Mouse (Mus musculus) intestine, embryonic 15.5 days (tissue): Measurements from ENCODE around the gene Adss. TPM values are rescaled to one million over a fixed set of nuclear protein-coding genes. Genes with fewer than 3 reads are reported as not detected.

Experiments used
- ATAC-seq: fragments of 200-750 bp; cut with Nextera tagmentation; 2 replicates; pipeline ENCODE4 v1.8.0; 2017; ENCODE audit warnings: moderate TSS enrichment, moderate library complexity
- H3K27ac ChIP-seq: fragments of 300-500 bp; sonication (generic); 2 replicates; pipeline ENCODE4 v1.5.1; 2015; ENCODE audit warnings: mild to moderate bottlenecking, inconsistent platforms
- H3K27me3 ChIP-seq: fragments of 300-500 bp; sonication (generic); replicated peaks from 2 replicates; pipeline ENCODE4 v1.6.1; 2015; ENCODE audit warnings: inconsistent platforms
- H3K36me3 ChIP-seq: fragments of 300-500 bp; sonication (generic); 2 replicates; pipeline ENCODE4 v1.6.1; 2015; ENCODE audit warnings: inconsistent platforms
- H3K4me1 ChIP-seq: fragments of 300-500 bp; sonication (generic); replicated peaks from 2 replicates; pipeline ENCODE4 v1.6.1; 2015; ENCODE audit warnings: inconsistent platforms
- H3K4me2 ChIP-seq: fragments of 300-500 bp; sonication (generic); replicated peaks from 2 replicates; pipeline ENCODE4 v1.6.1; 2015; ENCODE audit warnings: mild to moderate bottlenecking, inconsistent platforms
- H3K4me3 ChIP-seq: fragments of 300-500 bp; sonication (generic); replicated peaks from 2 replicates; pipeline ENCODE4 v1.5.1; 2015; ENCODE audit warnings: inconsistent platforms
- H3K9ac ChIP-seq: fragments of 300-500 bp; sonication (generic); 2 replicates; pipeline ENCODE4 v1.6.1; 2015; ENCODE audit warnings: inconsistent platforms
- H3K9me3 ChIP-seq: fragments of 300-500 bp; sonication (generic); 2 replicates; pipeline ENCODE4 v1.6.1; 2016; ENCODE audit warnings: inconsistent platforms
- WGBS: fragments of 180-500 bp; shearing (Covaris S2); methylation state at CpG from one replicate; pipeline ENCODE4 v1.1.7; 2015; 5-methylcytosine and 5-hydroxymethylcytosine counted together
- polyA plus RNA-seq: library from polyadenylated mRNA; unstranded; fragments of >200 nt; fragmentation: Nextera tagmentation; extraction: Ambion mirVana; gene quantifications from 2 replicates; pipeline ENCODE4 v1.2.1, GENCODE M21; 2015

Adss gene
- polyA plus RNA-seq, 1 experiment from 2014 or later: 50.9 TPM

DNA sequence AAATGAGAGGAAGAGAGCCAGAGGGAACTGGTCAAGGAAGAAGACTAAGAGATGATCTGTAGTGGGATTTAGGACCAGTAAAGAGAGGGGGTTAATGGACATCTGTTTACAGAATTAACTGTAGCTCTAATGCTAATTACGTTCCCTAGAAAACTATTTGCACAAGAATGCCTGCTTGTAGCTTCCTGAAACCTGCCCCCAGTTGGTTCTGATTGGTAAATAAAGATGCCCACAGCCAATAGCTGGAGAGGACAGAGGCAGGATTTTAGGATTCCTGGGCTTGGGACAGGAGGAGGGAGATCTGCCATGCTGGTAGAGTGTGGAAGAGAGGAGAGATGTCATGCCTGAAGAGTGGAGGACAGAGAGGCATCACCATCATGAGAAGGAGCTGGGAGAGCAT lies 42.8 kb downstream of the Adss start:
- ATAC-seq: no peak
- no peak overlapping the region for H3K27ac ChIP-seq

DNA sequence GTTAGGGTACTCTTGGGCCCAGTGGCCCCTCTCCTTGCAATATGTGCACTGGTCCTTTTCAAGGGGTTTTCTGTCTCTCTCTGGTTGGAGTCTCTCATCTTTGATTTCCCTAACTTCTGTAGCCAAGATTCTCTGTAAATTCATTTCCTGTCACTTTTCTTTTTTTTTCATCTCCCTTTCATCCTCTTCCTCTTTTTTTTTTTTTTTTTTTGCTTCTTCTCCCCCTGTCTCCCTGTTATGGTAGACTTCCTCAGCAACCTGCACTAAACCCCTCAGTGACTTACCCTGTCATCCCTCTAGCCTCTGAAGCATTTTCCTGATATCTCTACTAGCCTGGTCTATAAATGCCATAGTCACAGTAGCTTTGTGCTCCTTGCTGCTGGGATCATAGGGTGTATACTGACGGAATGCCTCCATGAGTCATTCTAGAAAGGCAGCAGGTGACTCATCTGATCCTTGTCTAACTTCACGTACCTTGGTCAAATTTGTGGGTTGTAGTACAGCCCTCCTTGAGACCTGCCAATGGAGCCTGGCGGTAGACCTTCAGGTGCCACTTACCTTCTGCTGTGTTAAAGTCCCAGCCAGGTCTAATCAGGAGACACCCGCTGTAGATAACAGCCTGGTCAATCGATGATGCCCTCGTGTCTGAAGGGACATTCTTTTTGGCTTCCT lies 48.3 kb downstream of the Adss start:
- no peak for ATAC-seq
- WGBS: 96% methylated on average over 6 of the region's 6 CpGs
- no peak overlapping the region for H3K4me3 ChIP-seq

More for the DNA sequence above, 42.8 kb downstream of the Adss start:
- 55% methylated on average over 1 of the region's 1 CpGs for WGBS
- Histone ChIP-seq H3K27me3 (no peaks in the 10 kb centered on the region), H3K9me3 (no peaks in the 10 kb centered on the region), H3K4me2 (no peak overlapping the region), H3K4me3 (no peak overlapping the region), H3K4me1 (no peaks in the 10 kb centered on the region), H3K36me3 (no peaks in the 10 kb centered on the region), H3K9ac (no peak overlapping the region)

DNA sequence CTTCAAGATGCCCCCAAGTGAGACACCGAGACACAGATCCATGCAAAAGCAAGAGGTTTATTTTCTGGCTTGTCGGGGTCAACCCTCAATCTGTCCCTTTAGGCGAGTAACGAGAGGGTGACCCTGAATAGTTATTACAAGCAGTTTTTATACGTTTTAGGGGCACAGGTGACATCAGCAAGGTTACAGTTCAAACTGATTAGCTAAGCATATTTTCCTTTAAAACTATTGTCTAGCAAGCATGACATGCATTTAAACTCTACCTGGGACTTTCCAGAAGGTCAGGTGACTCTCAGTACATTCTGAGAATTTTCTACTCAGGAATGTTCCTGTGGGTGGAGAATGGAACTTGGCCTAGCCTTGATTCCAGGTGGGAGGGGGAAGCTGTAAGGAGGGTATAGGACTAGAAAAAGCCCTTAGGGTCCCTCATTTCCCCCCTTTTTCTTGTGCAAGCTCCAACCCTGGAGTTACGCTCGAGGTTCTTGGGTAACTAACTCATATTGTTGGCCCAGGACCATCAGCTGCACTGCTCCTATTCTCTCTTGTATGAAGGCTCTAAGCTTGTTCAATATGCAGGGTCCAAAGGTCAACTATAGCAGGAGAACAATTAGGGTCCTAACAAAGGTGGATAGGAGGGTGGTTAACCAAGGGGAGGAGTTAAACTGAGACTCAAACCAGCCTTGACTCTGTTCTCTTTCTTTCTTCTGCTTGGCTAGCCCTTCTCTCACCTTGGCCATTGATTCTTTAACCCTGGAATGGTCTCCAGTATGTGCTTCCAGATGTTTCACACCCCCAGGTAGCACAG lies 51.6 kb downstream of the Adss start:
- 68% methylated on average over 7 of the region's 7 CpGs for WGBS
- no peaks in the 10 kb centered on the region for H3K27me3 ChIP-seq
- no peak overlapping the region for H3K27ac ChIP-seq
- no peak overlapping the region for H3K9ac ChIP-seq
- H3K4me1 ChIP-seq: no peaks in the 10 kb centered on the region
- H3K4me2 ChIP-seq: no peak overlapping the region
- H3K36me3 ChIP-seq: no peaks in the 10 kb centered on the region
- peak; percentile 73 for ATAC-seq
- no peak overlapping the region for H3K4me3 ChIP-seq
- no peaks in the 10 kb centered on the region for H3K9me3 ChIP-seq

More for the DNA sequence above, 48.3 kb downstream of the Adss start:
- no peaks in the 10 kb centered on the region for H3K9me3 ChIP-seq
- no peaks in the 10 kb centered on the region for H3K4me1 ChIP-seq
- no peaks in the 10 kb centered on the region for H3K36me3 ChIP-seq
- H3K27ac ChIP-seq: no peak overlapping the region
- H3K27me3 ChIP-seq: no peaks in the 10 kb centered on the region
- no peak overlapping the region for H3K9ac ChIP-seq
- no peak overlapping the region for H3K4me2 ChIP-seq

DNA sequence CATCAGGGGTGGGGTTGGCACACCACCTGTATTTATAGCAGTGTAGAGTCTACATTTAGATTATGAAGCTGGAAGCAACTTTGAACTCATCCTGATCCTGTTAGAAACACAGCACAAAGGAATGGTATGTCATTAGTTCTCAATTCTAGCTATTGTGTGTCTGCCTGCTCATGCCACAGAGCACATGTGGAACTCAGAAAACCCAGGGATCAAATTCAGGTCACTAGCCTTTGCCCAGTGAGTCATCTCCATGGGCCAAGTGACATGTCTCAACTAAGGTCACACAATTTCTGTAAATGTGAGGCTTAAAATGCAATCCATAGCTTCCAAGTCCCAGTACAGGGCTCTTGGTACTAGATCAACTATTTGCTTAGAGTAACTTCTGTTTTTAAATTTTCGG lies 54.2 kb downstream of the Adss start:
- Histone ChIP-seq H3K4me2 (no peak overlapping the region), H3K4me3 (no peak overlapping the region), H3K27me3 (no peaks in the 10 kb centered on the region), H3K27ac (no peak overlapping the region), H3K4me1 (no peaks in the 10 kb centered on the region), H3K9ac (no peak overlapping the region), H3K9me3 (no peaks in the 10 kb centered on the region), H3K36me3 (no peaks in the 10 kb centered on the region)
- no peak for ATAC-seq
- WGBS: 86% methylated on average over 1 of the region's 1 CpGs

DNA sequence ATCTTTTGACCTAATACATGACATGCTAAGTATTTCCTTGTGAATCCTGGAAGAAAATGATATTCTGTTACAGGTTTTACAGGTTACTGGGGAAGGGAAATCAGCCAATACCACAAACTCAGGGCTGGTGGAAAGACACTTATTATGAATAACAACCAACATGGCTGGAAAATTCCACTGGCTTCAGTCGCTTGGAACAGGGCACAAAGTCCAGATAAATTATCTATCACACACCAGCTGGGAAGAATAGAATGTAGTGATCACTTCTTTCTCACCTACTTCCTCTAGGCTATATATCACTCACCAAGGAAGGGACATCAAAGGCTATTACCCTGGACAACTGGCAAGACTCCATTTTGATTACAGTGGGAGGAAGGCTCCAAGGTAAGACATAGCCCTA lies 55.6 kb downstream of the Adss start:
- Histone ChIP-seq H3K4me2 (no peak overlapping the region), H3K4me3 (no peak overlapping the region), H3K9me3 (no peaks in the 10 kb centered on the region), H3K9ac (no peak overlapping the region), H3K4me1 (no peaks in the 10 kb centered on the region), H3K27ac (no peak overlapping the region), H3K36me3 (no peaks in the 10 kb centered on the region), H3K27me3 (no peaks in the 10 kb centered on the region)
- 41% methylated on average over 1 of the region's 1 CpGs for WGBS
- ATAC-seq: no peak

DNA sequence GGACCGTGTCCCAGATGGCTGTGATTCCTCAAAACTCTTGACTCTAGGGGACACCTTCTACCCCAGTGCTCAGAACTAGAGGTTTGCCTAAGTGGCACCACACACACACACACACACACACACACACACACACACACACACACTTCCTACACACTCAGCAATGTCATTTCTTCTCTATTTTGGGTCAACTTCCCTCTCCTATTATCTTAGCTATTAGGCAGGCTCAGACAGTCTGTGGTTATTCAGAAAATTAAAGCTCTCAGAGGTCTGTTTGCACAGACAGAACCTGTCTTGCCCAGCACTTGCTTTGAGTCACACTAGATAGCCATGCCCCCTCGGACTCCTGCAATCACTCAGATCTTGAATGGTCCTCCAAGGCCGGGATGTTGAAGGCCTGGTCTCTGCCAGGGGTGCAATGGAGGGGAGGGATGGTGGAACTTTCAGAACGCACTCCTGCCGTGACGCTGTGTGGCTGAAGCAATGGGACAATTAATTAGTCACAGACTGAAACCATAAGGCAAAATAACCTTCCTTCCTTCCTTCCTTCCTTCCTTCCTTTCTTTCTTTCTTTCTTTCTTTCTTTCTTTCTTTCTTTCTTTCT lies 58.7 kb downstream of the Adss start:
- H3K36me3 ChIP-seq: no peaks in the 10 kb centered on the region
- no peaks in the 10 kb centered on the region for H3K4me1 ChIP-seq
- H3K4me2 ChIP-seq: no peak overlapping the region
- ATAC-seq: no peak
- no peaks in the 10 kb centered on the region for H3K9me3 ChIP-seq
- no peak overlapping the region for H3K4me3 ChIP-seq
- 46% methylated on average over 6 of the region's 6 CpGs for WGBS
- H3K9ac ChIP-seq: no peak overlapping the region
- H3K27ac ChIP-seq: no peak overlapping the region
- no peaks in the 10 kb centered on the region for H3K27me3 ChIP-seq

DNA sequence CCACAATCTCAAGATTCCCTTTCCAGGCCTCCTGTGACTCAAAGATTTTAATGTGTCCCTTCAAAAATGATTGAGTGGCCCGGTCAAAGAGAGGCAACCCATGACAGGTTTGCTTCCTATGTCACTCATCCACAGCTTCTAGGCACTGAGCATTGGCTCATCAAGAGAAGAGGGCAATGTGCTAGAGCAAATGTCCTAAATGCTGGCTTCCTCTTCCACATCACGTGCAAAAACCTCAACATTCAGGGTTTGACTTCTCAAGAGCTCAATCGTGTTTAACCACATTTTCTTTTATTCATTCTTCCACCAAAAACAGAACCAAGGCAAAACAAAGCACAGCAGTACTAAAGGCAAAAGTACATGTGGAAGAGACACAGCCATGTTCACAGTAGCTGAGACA lies 64.3 kb downstream of the Adss start:
- H3K27me3 ChIP-seq: no peaks in the 10 kb centered on the region
- H3K9me3 ChIP-seq: 0 out of 2 replicates have a peak, but pooled peaks cover 4% of the 10 kb centered on the region
- no peak overlapping the region for H3K4me3 ChIP-seq
- H3K4me1 ChIP-seq: no peaks in the 10 kb centered on the region
- H3K27ac ChIP-seq: no peak overlapping the region
- no peaks in the 10 kb centered on the region for H3K36me3 ChIP-seq
- WGBS: 84% methylated on average over 3 of the region's 3 CpGs
- ATAC-seq: no peak
- no peak overlapping the region for H3K4me2 ChIP-seq
- no peak overlapping the region for H3K9ac ChIP-seq

DNA sequence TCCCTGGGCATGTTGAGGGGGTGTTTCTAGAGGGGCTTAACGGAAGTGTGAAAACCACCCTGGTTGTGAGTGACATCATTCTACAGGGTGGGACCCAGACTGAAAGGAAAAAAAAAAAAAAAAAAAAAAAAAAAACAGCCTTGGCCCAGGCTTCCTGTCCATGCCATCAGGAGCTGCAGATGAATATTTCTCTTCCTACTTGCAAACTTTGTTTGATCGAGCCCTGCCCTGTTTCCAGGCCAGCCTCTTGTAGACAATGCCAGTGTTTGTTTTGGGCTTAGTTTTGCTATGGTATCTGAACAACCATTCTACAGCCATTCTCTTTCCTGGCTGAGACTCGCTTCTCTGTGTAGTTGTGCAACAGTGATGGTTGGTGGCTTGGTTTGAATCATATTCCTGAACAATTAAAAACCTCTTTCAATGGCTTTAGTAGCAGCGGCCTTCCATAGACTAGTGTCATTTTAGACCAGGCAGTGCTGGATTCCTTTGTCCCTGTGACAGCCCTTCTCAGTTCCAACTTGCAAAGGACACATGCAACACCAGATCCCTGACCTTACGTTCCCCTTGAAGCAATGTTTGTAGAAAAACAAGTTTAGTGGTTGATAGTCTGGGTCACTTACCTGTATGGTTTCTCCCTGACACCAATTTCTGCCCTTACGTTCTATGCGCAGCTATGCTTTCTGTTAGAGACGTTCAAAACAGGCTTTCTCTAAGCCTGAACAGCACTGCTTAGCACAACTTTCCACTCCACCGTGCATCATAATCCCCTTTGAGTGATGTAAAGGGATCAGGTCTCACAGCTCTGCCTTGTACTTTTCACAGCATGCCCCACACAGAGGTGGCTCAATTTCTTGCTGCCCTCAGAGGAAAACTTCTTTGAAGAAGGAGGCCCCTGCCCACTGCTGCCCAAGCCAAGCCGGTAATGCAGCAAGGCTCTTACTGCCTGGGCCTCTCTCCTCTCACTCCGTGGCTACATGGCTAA lies 67.0 kb downstream of the Adss start, which contains the start of gene 1700016C15Rik:
TSS of gene 1700016C15Rik (plus strand) at position 772 of the 982 bp plus-strand sequence.
- 0 out of 2 replicates have a peak, but pooled peaks have one; percentile 18 for ATAC-seq
- H3K4me2 ChIP-seq: no peak within 1 kb of the TSS
- H3K4me1 ChIP-seq: no peaks in the 10 kb centered on the region
- H3K4me3 ChIP-seq: no peak within 1 kb of the TSS
- H3K9ac ChIP-seq: no peak within 1 kb of the TSS
- no peak within 1 kb of the TSS for H3K27ac ChIP-seq
- H3K27me3 ChIP-seq: no peaks in the 10 kb centered on the region
- WGBS: 69% methylated on average over 11 of the region's 11 CpGs
- 0 out of 2 replicates have a peak, but pooled peaks cover 4% of the 10 kb centered on the region for H3K9me3 ChIP-seq
- no peaks in the 10 kb centered on the region for H3K36me3 ChIP-seq

DNA sequence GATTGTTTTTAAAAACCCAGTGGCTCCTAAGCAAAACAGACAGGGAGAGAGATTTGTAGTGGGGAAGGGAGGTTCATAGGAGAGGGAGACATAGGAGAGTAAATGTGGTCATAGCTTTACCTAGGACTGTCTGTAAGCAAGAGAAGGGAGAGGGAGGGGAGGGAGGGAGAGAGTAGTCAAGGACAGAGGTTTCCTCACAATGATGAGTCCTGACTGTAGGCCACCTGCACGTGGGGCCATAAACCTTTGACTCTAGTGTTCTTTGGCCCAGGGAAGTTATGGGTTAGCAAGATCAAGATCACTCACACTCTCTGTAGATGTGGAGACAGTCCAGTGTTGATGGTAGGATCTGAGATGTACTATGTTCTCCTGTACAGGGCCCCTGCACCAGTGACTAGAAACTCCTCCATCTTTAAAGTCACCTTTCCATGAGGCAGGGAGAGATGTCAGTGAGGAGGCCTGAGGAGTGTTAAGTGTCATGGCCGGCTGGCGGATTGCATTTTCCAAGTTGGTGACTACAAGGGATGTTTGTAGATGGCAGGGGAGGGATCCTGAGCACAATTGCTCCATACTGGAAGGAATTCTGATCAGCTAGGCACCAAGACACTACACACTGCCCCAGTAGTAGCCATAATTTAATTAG lies 68.3 kb downstream of the Adss start:
- Histone ChIP-seq H3K27me3 (no peaks in the 10 kb centered on the region), H3K36me3 (no peaks in the 10 kb centered on the region), H3K9ac (no peak overlapping the region), H3K4me3 (no peak overlapping the region), H3K9me3 (0 out of 2 replicates have a peak, but pooled peaks cover 4% of the 10 kb centered on the region), H3K4me2 (no peak overlapping the region), H3K4me1 (no peaks in the 10 kb centered on the region), H3K27ac (no peak overlapping the region)
- WGBS: 87% methylated on average over 3 of the region's 3 CpGs
- peak; percentile 60 for ATAC-seq

DNA sequence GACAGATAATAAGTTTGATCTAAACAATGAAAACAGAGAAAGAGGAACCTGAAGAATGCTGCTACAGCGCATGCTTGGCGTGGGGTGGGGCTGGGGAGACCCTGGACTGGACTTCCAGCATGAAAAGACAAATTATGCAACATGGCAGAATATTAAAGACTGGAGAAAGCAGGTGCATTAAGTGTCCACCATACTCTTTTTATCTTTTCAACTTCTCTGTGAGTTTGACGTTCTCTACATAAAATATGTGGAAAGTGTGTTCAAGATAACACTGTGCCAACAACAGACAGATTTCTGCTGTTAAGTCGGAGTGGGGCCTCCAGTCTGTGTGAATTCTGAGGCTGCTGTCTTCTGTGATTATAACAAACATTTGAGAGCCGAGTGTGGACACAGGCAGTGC lies 69.4 kb downstream of the Adss start:
- 39% methylated on average over 5 of the region's 5 CpGs for WGBS
- ATAC-seq: peak; percentile 14; the same call in 1 of the 2 replicates
- no peaks in the 10 kb centered on the region for H3K36me3 ChIP-seq
- H3K27me3 ChIP-seq: no peaks in the 10 kb centered on the region
- no peak overlapping the region for H3K4me2 ChIP-seq
- no peak overlapping the region for H3K27ac ChIP-seq
- H3K4me3 ChIP-seq: no peak overlapping the region
- H3K4me1 ChIP-seq: no peaks in the 10 kb centered on the region
- H3K9ac ChIP-seq: no peak overlapping the region
- 0 out of 2 replicates have a peak, but pooled peaks cover 4% of the 10 kb centered on the region for H3K9me3 ChIP-seq

DNA sequence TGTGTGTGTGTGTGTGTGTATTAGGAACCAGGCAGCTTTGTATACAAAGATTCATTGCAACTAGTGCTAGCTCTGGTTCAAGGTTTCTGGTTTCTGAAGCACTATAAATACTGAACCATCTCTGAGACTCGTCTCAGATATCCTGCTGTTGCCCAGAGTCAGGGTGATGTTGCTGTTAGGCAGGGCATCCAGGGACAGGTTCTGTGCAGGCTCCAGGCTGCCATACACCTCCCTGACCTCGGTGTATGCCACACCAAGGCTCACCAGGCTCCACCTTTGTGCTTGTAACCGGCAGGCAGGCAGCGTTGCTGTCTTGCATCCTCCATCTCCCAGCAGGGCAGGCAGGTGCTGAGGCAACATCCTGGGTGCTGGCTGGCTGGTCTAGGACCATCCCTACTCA lies 72.5 kb downstream of the Adss start:
- ATAC-seq: no peak
- no peaks in the 10 kb centered on the region for H3K27me3 ChIP-seq
- 56% methylated on average over 4 of the region's 4 CpGs for WGBS

More for the DNA sequence above, 72.5 kb downstream of the Adss start:
- H3K4me2 ChIP-seq: no peak overlapping the region
- no peak overlapping the region for H3K9ac ChIP-seq
- H3K4me1 ChIP-seq: no peaks in the 10 kb centered on the region
- H3K4me3 ChIP-seq: no peak overlapping the region
- H3K9me3 ChIP-seq: no peaks in the 10 kb centered on the region
- H3K36me3 ChIP-seq: no peaks in the 10 kb centered on the region
- H3K27ac ChIP-seq: no peak overlapping the region
